Mouse (Mus musculus): ENCODE measurements around the gene Styxl1. TPM values are rescaled to one million over a fixed set of nuclear protein-coding genes. Genes with fewer than 3 reads are reported as not detected.

The Styxl1 gene
- polyA plus RNA-seq, 1 experiment from 2014 or later, result not detected

GRCm38 (mm10) chr5:135703431-135703830 lies 74.8 kb downstream of the Styxl1 start:
- Histone ChIP-seq H3K9ac (no peak overlapping the region), H3K4me2 (replicated peaks) (no peak overlapping the region), H3K4me3 (no peak overlapping the region), H3K36me3 (peaks cover 39% of the 10 kb centered on the region), H3K27ac (no peak overlapping the region), H3K9me3 (replicated peaks) (no peaks in the 10 kb centered on the region), H3K4me1 (0 out of 2 replicates have a peak, but pooled peaks cover 3% of the 10 kb centered on the region), H3K27me3 (no peaks in the 10 kb centered on the region)
- WGBS, result 92% methylated on average over 7 of the region's 7 CpGs
- no peak for ATAC-seq (ENCODE audit: low FRiP score)

GRCm38 (mm10) chr5:135702682-135703192 lies 75.4 kb downstream of the Styxl1 start:
- ATAC-seq (ENCODE audit: low FRiP score), result no peak
- Histone ChIP-seq H3K4me3 (no peak overlapping the region), H3K9me3 (replicated peaks) (no peaks in the 10 kb centered on the region), H3K4me1 (0 out of 2 replicates have a peak, but pooled peaks cover 3% of the 10 kb centered on the region), H3K36me3 (peaks cover 37% of the 10 kb centered on the region), H3K27me3 (no peaks in the 10 kb centered on the region), H3K9ac (no peak overlapping the region), H3K4me2 (replicated peaks) (no peak overlapping the region), H3K27ac (no peak overlapping the region)
- 80% methylated on average over 15 of the region's 15 CpGs for WGBS

GRCm38 (mm10) chr5:135702190-135702589 lies 76.0 kb downstream of the Styxl1 start:
- Histone ChIP-seq H3K4me3 (no peak overlapping the region), H3K36me3 (peaks cover 31% of the 10 kb centered on the region), H3K4me2 (replicated peaks) (no peak overlapping the region), H3K27ac (no peak overlapping the region), H3K9me3 (replicated peaks) (no peaks in the 10 kb centered on the region), H3K27me3 (no peaks in the 10 kb centered on the region), H3K4me1 (0 out of 2 replicates have a peak, but pooled peaks cover 3% of the 10 kb centered on the region), H3K9ac (no peak overlapping the region)
- no peak for ATAC-seq (ENCODE audit: low FRiP score)
- 92% methylated on average over 6 of the region's 6 CpGs for WGBS

GRCm38 (mm10) chr5:135701601-135702000 lies 76.6 kb downstream of the Styxl1 start:
- Histone ChIP-seq H3K4me2 (replicated peaks) (no peak overlapping the region), H3K4me1 (0 out of 2 replicates have a peak, but pooled peaks cover 3% of the 10 kb centered on the region), H3K9me3 (replicated peaks) (no peaks in the 10 kb centered on the region), H3K36me3 (peaks cover 26% of the 10 kb centered on the region), H3K27me3 (no peaks in the 10 kb centered on the region), H3K27ac (no peak overlapping the region), H3K4me3 (no peak overlapping the region), H3K9ac (no peak overlapping the region)
- no peak for ATAC-seq (ENCODE audit: low FRiP score)
- 94% methylated on average over 4 of the region's 4 CpGs for WGBS

- H3K36me3 ChIP-seq, result 0 out of 2 replicates have a peak, but pooled peaks cover 20% of the 10 kb centered on the region
- H3K4me2 ChIP-seq (replicated peaks), result no peak overlapping the region
- 0 out of 2 replicates have a peak, but pooled peaks cover 7% of the 10 kb centered on the region for H3K4me1 ChIP-seq
- ATAC-seq (ENCODE audit: low FRiP score), result no peak
- H3K9ac ChIP-seq, result no peak overlapping the region
- H3K9me3 ChIP-seq (replicated peaks), result no peaks in the 10 kb centered on the region
- no peak overlapping the region for H3K27ac ChIP-seq
- H3K27me3 ChIP-seq, result no peaks in the 10 kb centered on the region
- 91% methylated on average over 5 of the region's 5 CpGs for WGBS
- no peak overlapping the region for H3K4me3 ChIP-seq
Observed at GRCm38 (mm10) chr5:135697711-135698111, 80.5 kb downstream of the Styxl1 start.

Small RNAs within 50 kb of the gene (microRNA-seq; reads per million reads assigned to microRNA genes)
- gene Mir7034, result not detected

Other genes with a start within 250 kb of the Styxl1 start
- gene Hip1, start 233.3 kb downstream of the Styxl1 start, polyA plus RNA-seq (2016; fragmentation: Nextera tagmentation; extraction: Ambion mirVana), result 67.8 and 68.0 TPM in 2 replicates
- not detected in 2 replicates for gene Ccl26, start 214.8 kb downstream of the Styxl1 start, polyA plus RNA-seq (2016; fragmentation: Nextera tagmentation; extraction: Ambion mirVana)
- 2.0 and 3.1 TPM in 2 replicates for gene Ccl24, start 205.3 kb downstream of the Styxl1 start, polyA plus RNA-seq (2016; fragmentation: Nextera tagmentation; extraction: Ambion mirVana)
- gene Rhbdd2, start 145.8 kb downstream of the Styxl1 start, polyA plus RNA-seq (2016; fragmentation: Nextera tagmentation; extraction: Ambion mirVana), result 65.2 and 70.0 TPM in 2 replicates
- 118 and 119 TPM in 2 replicates for gene Por, start 108.4 kb downstream of the Styxl1 start, polyA plus RNA-seq (2016; fragmentation: Nextera tagmentation; extraction: Ambion mirVana)
- gene Tmem120a, start 33.9 kb downstream of the Styxl1 start, polyA plus RNA-seq (2016; fragmentation: Nextera tagmentation; extraction: Ambion mirVana), result 61.0 and 65.0 TPM in 2 replicates
- 530 and 539 TPM in 2 replicates for gene Mdh2, start 95 bp upstream of the Styxl1 start, polyA plus RNA-seq (2016; fragmentation: Nextera tagmentation; extraction: Ambion mirVana)
- gene Srrm3, start 28.5 kb upstream of the Styxl1 start, polyA plus RNA-seq (2016; fragmentation: Nextera tagmentation; extraction: Ambion mirVana), result 63.6 and 63.8 TPM in 2 replicates
- gene Hspb1, start 109.5 kb upstream of the Styxl1 start, polyA plus RNA-seq (2016; fragmentation: Nextera tagmentation; extraction: Ambion mirVana), result 23.9 and 34.1 TPM in 2 replicates
- 469 and 505 TPM in 2 replicates for gene Ywhag, start 156.2 kb upstream of the Styxl1 start, polyA plus RNA-seq (2016; fragmentation: Nextera tagmentation; extraction: Ambion mirVana)
- gene Ssc4d, start 196.1 kb upstream of the Styxl1 start, polyA plus RNA-seq (2016; fragmentation: Nextera tagmentation; extraction: Ambion mirVana), result 1.7 and 3.7 TPM in 2 replicates
- 0.32 TPM in 1 of 2 replicates, not detected in the other for gene Zp3, start 201.7 kb upstream of the Styxl1 start, polyA plus RNA-seq (2016; fragmentation: Nextera tagmentation; extraction: Ambion mirVana)
- 31.4 and 34.5 TPM in 2 replicates for gene Dtx2, start 216.4 kb upstream of the Styxl1 start, polyA plus RNA-seq (2016; fragmentation: Nextera tagmentation; extraction: Ambion mirVana)